Mouse (Mus musculus) adrenal gland, adult (tissue): Measurements from ENCODE around the gene 4930469K13Rik.

Experiments
- DNase-seq, 2 experiments: peaks; one replicate each; pipeline ENCODE4 v3.0.0; 2022 to 2023; ENCODE audit warnings: low spot score in 1 of 2; ENCODE audit not compliant: inconsistent age in 2 of 2

The 4930469K13Rik gene

DNA sequence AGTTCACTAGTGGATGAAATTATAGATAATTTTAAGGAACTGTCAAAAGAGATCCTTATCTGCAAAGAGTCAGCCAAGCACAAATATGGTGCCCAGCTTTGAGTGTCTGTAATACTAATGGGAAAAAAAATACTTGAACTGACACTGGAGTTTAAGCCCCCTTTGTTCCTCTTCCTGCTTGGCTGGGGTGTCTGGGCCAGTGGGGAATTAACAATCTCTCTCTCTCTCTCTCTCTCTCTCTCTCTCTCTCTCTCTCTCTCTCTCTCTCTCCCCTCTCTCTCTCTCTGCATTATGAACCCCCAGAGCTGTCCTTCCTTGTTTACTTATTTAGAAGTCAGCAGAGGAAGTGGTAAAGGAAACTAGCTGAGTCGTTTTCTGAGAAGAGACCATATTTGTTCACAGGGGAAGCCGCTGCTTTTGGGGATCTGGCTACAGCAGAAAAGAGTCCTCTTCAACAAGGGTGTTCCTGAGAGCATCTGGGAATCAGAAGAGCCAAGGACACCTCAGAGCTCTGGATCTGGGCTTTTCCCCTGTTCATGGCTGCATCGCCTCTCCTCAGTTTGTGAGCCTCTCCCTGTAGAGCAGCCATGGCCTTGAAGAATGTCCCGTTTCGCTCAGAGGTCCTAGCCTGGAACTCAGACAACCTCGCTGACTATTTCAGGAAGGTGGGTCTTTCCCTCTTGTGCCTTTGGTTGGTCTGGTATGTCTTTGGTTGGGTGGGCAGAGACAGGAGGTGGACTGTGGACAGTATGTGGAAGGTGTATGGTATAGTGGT lies 51.4 kb downstream of the 4930469K13Rik start, which contains the start of gene Lcp2:
Gene Lcp2 (plus strand): TSS at position 154 of the 775 bp plus-strand sequence.
- no peak for DNase-seq

DNA sequence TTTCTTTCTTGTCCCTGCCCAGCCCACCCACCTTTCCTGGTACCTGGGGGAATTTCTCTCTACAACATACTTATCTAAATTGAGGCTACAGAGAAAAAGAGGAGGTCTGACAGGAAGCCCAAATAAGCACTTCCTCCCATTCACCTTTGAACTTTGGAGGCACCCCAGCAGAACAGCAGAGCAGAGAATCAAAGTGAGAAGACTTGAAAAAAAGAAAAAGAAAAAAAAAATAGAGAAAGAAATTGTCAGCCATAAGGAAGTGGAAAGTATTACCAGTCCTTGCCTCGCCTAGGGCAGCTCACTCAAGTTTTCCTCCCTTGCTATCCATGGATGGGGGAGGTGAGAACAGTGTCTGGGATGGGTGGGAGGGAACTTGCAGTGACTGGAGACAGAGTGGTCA lies 55.5 kb downstream of the 4930469K13Rik start:
- DNase-seq = no peak

DNA sequence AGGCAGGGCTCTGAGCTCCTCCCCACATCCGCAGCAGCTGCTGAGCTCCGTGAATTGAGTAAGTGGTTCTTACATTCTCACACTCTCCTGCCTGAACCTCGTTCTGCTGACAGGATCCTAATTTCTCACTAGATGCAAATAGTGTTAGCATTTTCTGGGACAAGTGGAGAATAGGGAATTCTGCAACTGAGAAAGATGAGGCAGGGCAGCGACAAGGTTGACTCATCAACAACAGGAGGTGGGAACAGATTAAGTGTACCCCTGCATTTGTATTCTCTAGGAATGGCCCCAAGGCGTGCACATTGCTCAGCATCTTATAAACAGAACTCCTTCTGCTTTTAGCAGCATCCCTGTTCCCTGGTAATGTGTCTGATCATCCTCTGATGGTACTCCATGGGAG lies 58.3 kb downstream of the 4930469K13Rik start:
- DNase-seq = no peak

GRCm38 (mm10) chr11:34035909-34036658 lies 62.3 kb downstream of the 4930469K13Rik start:
- DNase-seq = peak in 1 of 2 experiments; percentile 78

DNA sequence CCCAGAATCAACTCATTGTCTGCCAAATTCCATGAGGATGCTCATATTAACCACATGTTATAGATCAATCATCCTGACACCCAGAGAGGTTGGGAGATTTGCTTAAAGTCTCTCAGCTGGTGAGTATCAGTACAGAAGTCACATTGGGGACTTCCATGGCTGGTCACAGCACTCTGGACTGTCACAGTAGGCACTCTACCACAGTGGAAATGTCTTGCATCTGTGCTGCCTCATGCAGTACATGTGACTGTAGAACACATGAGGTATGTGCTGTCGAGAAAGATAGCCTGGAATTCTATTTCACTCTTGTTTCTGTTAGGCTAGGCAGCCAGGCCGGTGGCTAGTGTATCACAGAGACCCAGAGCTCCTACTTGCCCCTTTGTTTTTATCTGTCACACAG lies 63.6 kb downstream of the 4930469K13Rik start:
- DNase-seq = no peak

DNA sequence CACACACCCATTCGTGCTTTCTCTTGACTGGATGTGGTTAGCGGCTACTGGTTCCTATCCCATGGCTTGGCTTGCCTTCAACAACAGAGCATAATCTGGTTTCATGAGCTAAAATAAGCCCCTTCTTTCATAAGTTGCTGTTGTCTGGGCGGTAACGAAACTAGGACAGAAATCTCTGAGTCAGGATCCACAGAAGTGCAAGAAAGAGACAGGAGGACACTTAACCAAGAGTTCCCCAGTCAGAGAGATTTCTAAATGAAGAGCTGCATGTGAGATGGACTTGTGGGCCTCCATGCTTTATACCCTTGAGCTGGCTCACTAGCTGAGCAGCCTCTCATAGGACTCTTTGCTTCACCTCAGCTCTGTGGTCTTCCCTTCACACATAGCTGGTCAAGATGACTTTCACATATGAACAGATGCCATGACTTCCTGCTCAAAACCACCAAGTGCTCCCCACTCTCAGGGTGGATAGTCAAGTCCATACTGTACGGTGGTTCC lies 64.3 kb downstream of the 4930469K13Rik start:
- DNase-seq = peak in 1 of 2 experiments; percentile 37

- DNase-seq = peak in 1 of 2 experiments; percentile 50
These were observed 67.1 kb downstream of the 4930469K13Rik start for GRCm38 (mm10) chr11:34031015-34031805.

DNA sequence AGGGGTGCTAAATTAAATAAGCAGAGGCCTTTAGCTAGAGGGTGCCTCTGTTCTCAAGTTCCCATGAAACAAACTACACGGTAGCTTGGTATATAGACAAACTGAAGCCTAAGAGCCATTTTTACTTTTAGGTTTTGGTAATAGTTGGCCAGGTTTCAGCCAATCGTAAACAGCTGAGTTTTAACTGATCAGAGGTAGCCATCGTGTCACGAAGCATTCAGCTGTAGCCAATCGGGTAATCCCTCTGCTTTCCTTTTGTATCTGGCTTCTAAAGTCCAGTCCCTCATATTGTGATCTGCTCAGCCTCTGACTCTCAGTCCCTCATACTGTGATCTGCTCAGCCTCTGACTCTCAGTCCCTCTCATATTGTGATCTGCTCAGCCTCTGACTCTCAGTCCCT lies 68.7 kb downstream of the 4930469K13Rik start:
- no peak for DNase-seq

- no peak for DNase-seq
These were observed 73.3 kb downstream of the 4930469K13Rik start for GRCm38 (mm10) chr11:34025091-34025490.

- DNase-seq = no peak
These were observed 86.2 kb downstream of the 4930469K13Rik start for GRCm38 (mm10) chr11:34012007-34012652.

- peak in 1 of 2 experiments; percentile 44 for DNase-seq
These were observed 87.5 kb downstream of the 4930469K13Rik start for GRCm38 (mm10) chr11:34010859-34011172.

DNA sequence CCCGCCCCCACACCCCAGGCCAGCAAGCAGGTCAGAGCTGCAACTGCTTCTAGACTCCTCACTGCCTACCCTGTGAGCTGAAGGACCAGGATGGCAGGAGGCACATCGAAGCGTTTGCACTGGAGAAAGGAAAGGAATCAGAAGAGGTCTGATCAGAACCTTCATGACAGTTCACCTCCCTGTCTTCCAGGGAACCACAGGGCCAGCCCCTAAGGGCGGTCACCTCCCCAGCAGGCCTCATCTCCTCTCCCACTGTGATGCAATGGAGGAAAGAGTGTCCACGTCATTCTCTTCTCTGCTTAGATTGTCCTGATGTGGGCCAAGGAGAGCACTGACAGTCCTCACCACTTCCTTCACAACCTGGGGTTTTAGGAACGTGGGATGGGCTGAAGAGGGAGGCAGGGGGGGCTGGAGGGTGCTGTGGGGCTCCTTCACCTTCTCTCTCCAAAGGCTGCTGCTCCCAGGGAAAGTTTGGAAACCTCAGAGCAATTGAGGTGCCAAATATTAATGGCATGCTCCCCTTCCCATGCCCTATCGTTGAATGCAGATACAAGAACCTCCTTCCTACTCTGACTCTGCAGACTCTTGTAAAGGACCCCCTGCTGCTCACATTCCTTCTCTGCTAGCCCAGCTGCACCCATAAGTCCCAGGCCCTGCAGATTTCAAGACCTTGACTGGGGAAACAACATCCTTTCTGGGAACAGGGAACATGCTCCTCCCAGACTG lies 88.1 kb downstream of the 4930469K13Rik start:
- peak in 1 of 2 experiments; percentile 32 for DNase-seq

DNA sequence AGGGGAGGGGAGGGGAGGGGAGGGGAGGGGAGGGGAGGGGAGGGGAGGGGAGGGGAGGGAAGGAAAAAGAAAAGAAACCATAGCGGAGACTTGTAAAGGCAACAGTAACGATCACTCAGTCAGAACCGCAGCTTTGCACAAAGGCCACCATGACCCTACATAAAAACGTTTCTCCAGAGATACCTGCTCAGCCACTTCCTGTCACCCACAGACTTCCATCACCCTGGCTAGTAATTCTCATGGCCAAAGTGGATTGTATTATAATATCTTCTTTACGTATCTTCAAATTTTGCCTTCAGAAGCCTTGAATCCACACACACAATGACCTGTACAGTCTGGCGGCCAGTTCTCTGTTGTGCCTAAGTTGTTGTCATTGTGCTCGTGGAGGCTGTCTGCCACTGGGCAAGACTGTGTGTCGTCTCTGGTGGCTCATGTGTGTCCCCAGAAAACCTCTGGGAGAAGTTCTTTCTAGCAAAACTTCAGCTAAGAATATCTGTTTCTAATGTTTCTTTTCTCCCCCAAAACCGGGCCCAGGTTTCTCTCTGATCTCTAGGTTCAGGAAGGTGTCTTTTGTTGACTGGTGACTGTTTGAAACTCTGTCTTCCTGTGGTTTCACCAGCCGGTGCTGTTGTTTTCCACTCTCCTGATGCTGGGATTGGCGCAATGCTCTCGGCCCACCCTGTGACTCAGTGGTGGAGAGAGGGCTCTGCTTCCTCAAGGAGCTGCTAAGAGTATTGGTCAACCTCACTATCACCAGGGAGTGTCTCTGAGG lies 88.9 kb downstream of the 4930469K13Rik start:
- no peak for DNase-seq

DNA sequence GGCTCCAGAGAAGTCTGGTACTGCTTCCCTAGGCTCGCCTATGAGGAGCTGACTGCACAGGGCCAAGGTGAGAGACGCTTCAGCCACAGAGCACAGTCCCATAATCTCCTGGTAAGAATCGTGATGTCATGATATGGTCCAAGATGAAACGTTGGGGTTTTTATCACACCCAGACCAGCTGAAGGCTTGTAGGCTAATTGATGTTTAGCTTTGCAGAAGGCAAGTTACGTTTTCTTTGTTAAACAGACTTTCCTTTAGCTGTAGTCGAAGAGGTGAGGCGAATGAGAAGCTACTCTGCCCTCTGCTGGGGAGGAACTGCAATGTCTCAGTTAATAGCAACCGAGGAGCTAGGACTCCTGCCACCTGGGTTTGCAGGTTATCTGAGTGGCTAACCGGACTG lies 89.7 kb downstream of the 4930469K13Rik start:
- DNase-seq = peak; percentile 55 to 79

- DNase-seq = no peak
These were observed 90.1 kb downstream of the 4930469K13Rik start for GRCm38 (mm10) chr11:34008214-34008613.

- no peak for DNase-seq
These were observed 90.7 kb downstream of the 4930469K13Rik start for GRCm38 (mm10) chr11:34007616-34008015.

- DNase-seq = no peak
These were observed 95.8 kb downstream of the 4930469K13Rik start for GRCm38 (mm10) chr11:34002593-34002965.

DNA sequence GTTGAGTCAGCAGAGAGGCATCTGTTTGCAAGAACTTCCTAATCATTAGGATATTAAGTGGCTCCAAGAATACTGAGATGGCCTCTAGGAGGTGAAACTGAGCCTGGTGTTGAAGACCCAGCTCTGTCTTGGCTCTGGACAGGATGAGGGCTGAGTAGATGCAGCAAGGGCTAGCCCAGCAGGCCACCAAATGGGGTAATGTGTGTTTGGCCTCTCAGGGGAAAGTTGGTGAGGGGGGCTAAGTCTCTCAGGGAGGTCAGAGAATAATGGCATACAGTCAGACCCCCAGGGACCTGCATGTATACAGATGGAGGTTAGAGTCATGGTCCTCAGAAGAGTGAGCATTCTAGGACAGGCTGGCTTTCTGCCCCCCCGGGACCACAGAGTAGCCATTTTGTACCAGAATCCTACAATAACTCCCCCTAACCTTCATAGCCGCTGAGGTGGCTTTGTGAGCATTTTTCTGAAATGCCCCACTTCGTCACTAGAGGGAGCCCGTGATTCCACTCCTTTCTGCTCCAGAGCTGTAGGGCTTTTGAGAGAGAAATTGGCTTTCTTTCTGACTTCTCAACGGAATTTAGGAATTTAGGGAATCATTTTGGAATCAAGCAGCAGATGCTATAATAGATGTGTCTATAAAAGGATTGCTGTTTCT lies 96.3 kb downstream of the 4930469K13Rik start:
- peak; percentile 53 to 82 for DNase-seq

- DNase-seq = no peak
These were observed 97.9 kb downstream of the 4930469K13Rik start for GRCm38 (mm10) chr11:34000416-34000815.
